Mouse (Mus musculus) CH12.LX (cell line): ENCODE results near the gene Nell1. TPM values are rescaled to one million over a fixed set of nuclear protein-coding genes. Genes with fewer than 3 reads are reported as not detected.

ENCODE experiments used
- DNase-seq: peaks from one replicate; pipeline ENCODE4 v3.0.0-alpha.2; 2013; ENCODE audit errors: extremely low read depth
- H3K27ac ChIP-seq: 2 replicates; pipeline ENCODE4 v1.5.1; 2012; ENCODE audit warnings: low read depth, mild to moderate bottlenecking, control low read depth, moderate library complexity; ENCODE audit not compliant: insufficient read depth
- H3K27me3 ChIP-seq: replicated peaks from 2 replicates; pipeline ENCODE3; 2012; ENCODE audit warnings: inconsistent platforms
- H3K36me3 ChIP-seq, 2 experiments: replicated peaks in 1 of 2; 2 replicates each; pipeline versions ENCODE3 to v1.6.1; 2012; ENCODE audit warnings: inconsistent platforms in 1 of 2, low read length in 1 of 2, mild to moderate bottlenecking in 1 of 2, mixed read lengths in 1 of 2, moderate library complexity in 1 of 2; ENCODE audit not compliant: control insufficient read depth in 1 of 2, insufficient read depth in 1 of 2
- H3K4me1 ChIP-seq, 2 experiments: 2 replicates each; pipeline ENCODE4 v1.6.1; 2012; ENCODE audit warnings: inconsistent platforms in 1 of 2, moderate library complexity in 1 of 2; ENCODE audit not compliant: insufficient read depth in 2 of 2, control insufficient read depth in 1 of 2
- H3K4me2 ChIP-seq: 2 replicates; pipeline ENCODE4 v1.6.1; 2012; ENCODE audit warnings: low read depth, mild to moderate bottlenecking, control low read depth; ENCODE audit not compliant: poor library complexity, insufficient read depth, severe bottlenecking
- H3K4me3 ChIP-seq, 3 experiments: fragments of 150-350 bp in 1 of 3; sonication (generic) in 1 of 3; replicated peaks in 1 of 3; 2 replicates each; pipeline versions ENCODE3 to v1.5.1; 2011 to 2012; ENCODE audit warnings: low read depth in 2 of 3, low read length in 2 of 3, mild to moderate bottlenecking in 2 of 3, moderate library complexity in 2 of 3, control low read depth in 1 of 3, improper control_type of control experiment in 1 of 3, inconsistent platforms in 1 of 3, mixed read lengths in 1 of 3; ENCODE audit not compliant: poor library complexity in 1 of 3
- H3K79me2 ChIP-seq: replicated peaks from 2 replicates; pipeline ENCODE4 v1.6.1; 2012; ENCODE audit warnings: mild to moderate bottlenecking, moderate library complexity; ENCODE audit not compliant: control insufficient read depth, poor library complexity, insufficient read depth, severe bottlenecking; ENCODE audit errors: extremely low read depth
- H3K9ac ChIP-seq: 2 replicates; pipeline ENCODE4 v1.6.1; 2012; ENCODE audit warnings: low read depth, mild to moderate bottlenecking, control low read depth, moderate library complexity; ENCODE audit not compliant: insufficient read depth
- H3K9me3 ChIP-seq: replicated peaks from 2 replicates; pipeline ENCODE3; 2012; ENCODE audit warnings: low read length, inconsistent platforms, mixed read lengths
- BHLHE40 ChIP-seq: IDR thresholded peaks from 2 replicates; pipeline ENCODE4 v1.6.1; 2011; ENCODE audit warnings: mild to moderate bottlenecking, low read depth, low read length, improper control_type of control experiment
- CTCF ChIP-seq, 2 experiments: IDR thresholded peaks in 1 of 2; conservative IDR thresholded peaks in 1 of 2; 2 replicates each; pipeline ENCODE4 v1.5.1; 2011 to 2012; ENCODE audit warnings: low read depth in 2 of 2, low read length in 2 of 2, improper control_type of control experiment in 1 of 2, inconsistent platforms in 1 of 2, mild to moderate bottlenecking in 1 of 2, moderate library complexity in 1 of 2
- E2F4 ChIP-seq: IDR thresholded peaks from 2 replicates; pipeline ENCODE4 v1.6.1; 2011; ENCODE audit warnings: low read depth, low read length, improper control_type of control experiment; ENCODE audit not compliant: insufficient replicate concordance
- HCFC1 ChIP-seq: IDR thresholded peaks from 2 replicates; pipeline ENCODE4 v1.6.1; 2012; ENCODE audit warnings: low read depth, mild to moderate bottlenecking, inconsistent platforms, low read length, improper control_type of control experiment
- JUN ChIP-seq: IDR thresholded peaks from 2 replicates; pipeline ENCODE4 v1.6.1; 2011; ENCODE audit warnings: low read depth, mild to moderate bottlenecking, low read length, improper control_type of control experiment, moderate library complexity; ENCODE audit not compliant: insufficient read depth
- JUND ChIP-seq: conservative IDR thresholded peaks from 2 replicates; pipeline ENCODE4 v1.6.1; 2011; ENCODE audit warnings: low read depth, low read length, improper control_type of control experiment
- KAT2A ChIP-seq: IDR thresholded peaks from 2 replicates; pipeline ENCODE4 v1.6.1; 2012; ENCODE audit warnings: low read length, improper control_type of control experiment, inconsistent platforms; ENCODE audit not compliant: insufficient replicate concordance
- MAFK ChIP-seq: IDR thresholded peaks from 2 replicates; pipeline ENCODE4 v1.6.1; 2011; ENCODE audit warnings: low read length, improper control_type of control experiment; ENCODE audit not compliant: insufficient replicate concordance
- MAX ChIP-seq: IDR thresholded peaks from 2 replicates; pipeline ENCODE4 v1.6.1; 2011; ENCODE audit warnings: low read length, improper control_type of control experiment
- MXI1 ChIP-seq: IDR thresholded peaks from 2 replicates; pipeline ENCODE4 v1.6.1; 2011; ENCODE audit warnings: mild to moderate bottlenecking, low read depth, low read length, improper control_type of control experiment
- MYC ChIP-seq: IDR thresholded peaks from 2 replicates; pipeline ENCODE4 v1.6.1; 2011; ENCODE audit warnings: low read depth, mild to moderate bottlenecking, improper control_type of control experiment, low read length
- POLR2A ChIP-seq: IDR thresholded peaks from 2 replicates; pipeline ENCODE4 v1.6.1; 2011; ENCODE audit warnings: low read depth, mild to moderate bottlenecking, improper control_type of control experiment, low read length
- RCOR1 ChIP-seq: conservative IDR thresholded peaks from 2 replicates; pipeline ENCODE4 v1.6.1; 2012; ENCODE audit warnings: low read depth, mild to moderate bottlenecking, inconsistent platforms, low read length, improper control_type of control experiment
- SIN3A ChIP-seq: IDR thresholded peaks from 2 replicates; pipeline ENCODE4 v1.6.1; 2012; ENCODE audit warnings: low read length, improper control_type of control experiment, inconsistent platforms
- SMC3 ChIP-seq: IDR thresholded peaks from 2 replicates; pipeline ENCODE4 v1.6.1; 2011; ENCODE audit warnings: low read depth, low read length, improper control_type of control experiment
- TBP ChIP-seq: conservative IDR thresholded peaks from 2 replicates; pipeline ENCODE4 v1.6.1; 2011; ENCODE audit warnings: low read depth, low read length, improper control_type of control experiment
- TCF12 ChIP-seq: IDR thresholded peaks from 2 replicates; pipeline ENCODE4 v1.6.1; 2014; ENCODE audit warnings: low read depth, mild to moderate bottlenecking, inconsistent platforms, low read length, improper control_type of control experiment
- UBTF ChIP-seq: IDR thresholded peaks from 2 replicates; pipeline ENCODE4 v1.6.1; 2012; ENCODE audit warnings: low read depth, mild to moderate bottlenecking, inconsistent platforms, low read length, improper control_type of control experiment, moderate library complexity
- USF1 ChIP-seq: IDR thresholded peaks from 2 replicates; pipeline ENCODE4 v1.6.1; 2014; ENCODE audit warnings: low read depth, mild to moderate bottlenecking, inconsistent platforms, low read length, improper control_type of control experiment
- USF2 ChIP-seq: conservative IDR thresholded peaks from 2 replicates; pipeline ENCODE4 v1.6.1; 2011; ENCODE audit warnings: low read depth, low read length, improper control_type of control experiment
- ZC3H11A ChIP-seq: IDR thresholded peaks from 2 replicates; pipeline ENCODE4 v1.6.1; 2012; ENCODE audit warnings: low read depth, mild to moderate bottlenecking, inconsistent platforms, low read length, improper control_type of control experiment
- ZKSCAN1 ChIP-seq: IDR thresholded peaks from 2 replicates; pipeline ENCODE4 v1.6.1; 2012; ENCODE audit warnings: low read depth, inconsistent platforms, low read length, improper control_type of control experiment, borderline replicate concordance
- ZMIZ1 ChIP-seq: IDR thresholded peaks from 2 replicates; pipeline ENCODE4 v1.6.1; 2012; ENCODE audit warnings: low read depth, mild to moderate bottlenecking, inconsistent platforms, low read length, improper control_type of control experiment
- dilution Hi-C: fragments of 300-500 bp; cut with MboI; formaldehyde crosslinking; loops from 2 replicates; pipeline ENCODE4 v1.14.3; 2020; ENCODE audit warnings: low sequenced_read_pairs; ENCODE audit not compliant: extremely low pct_unique_long_range_greater_than_20kb, extremely low pct_ligation_motif_present
- in situ Hi-C: fragments of 300-500 bp; cut with MboI; formaldehyde crosslinking; loops from 3 replicates; pipeline ENCODE4 v1.14.3; 2019; ENCODE audit warnings: low sequenced_read_pairs, low pct_ligation_motif_present, low pct_unique_long_range_greater_than_20kb, mixed read lengths
- polyA plus RNA-seq: library from polyadenylated mRNA; unstranded; fragments of >175 nt; gene quantifications from 2 replicates; pipeline ENCODE4 v1.2.1, GENCODE M21; 2012; ENCODE audit warnings: low read depth; ENCODE audit not compliant: insufficient read length
- total RNA-seq, 2 experiments: library from RNA; depleted of rRNA; stranded (reverse); fragments of 300-350 nt in 1 of 2; fragments of >200 nt in 1 of 2; gene quantifications; 2 replicates each; pipeline ENCODE4 v1.2.3; 2012 to 2014

The Nell1 gene
- total and polyA plus RNA-seq, 3 experiments, result not detected

- dilution Hi-C loops, result no loop called here
- H3K9me3 ChIP-seq, result peaks cover 41% of the 10 kb centered on the region
- in situ Hi-C loops, result no loop called here
- no peaks in the 10 kb centered on the region for H3K4me1 ChIP-seq
- H3K27ac ChIP-seq, result no peak overlapping the region
- no peak overlapping the region for H3K4me2 ChIP-seq
- H3K27me3 ChIP-seq, result no peaks in the 10 kb centered on the region
- no peaks in the 10 kb centered on the region for H3K36me3 ChIP-seq
- TF ChIP-seq MYC (no peak), ZKSCAN1 (no peak), USF1 (no peak), MAFK (no peak)
- H3K79me2 ChIP-seq, result no peaks in the 10 kb centered on the region
- no peak overlapping the region for H3K9ac ChIP-seq
- DNase-seq, result no peak
- no peak overlapping the region for H3K4me3 ChIP-seq
Observed at GRCm38 (mm10) chr7:50850271-50850670, 875.6 kb downstream of the Nell1 start.

- in situ Hi-C loops (no loop called here), dilution Hi-C loops (no loop called here)
- H3K9me3 ChIP-seq, result peaks cover 28% of the 10 kb centered on the region
- no peaks in the 10 kb centered on the region for H3K79me2 ChIP-seq
- H3K36me3 ChIP-seq, result no peaks in the 10 kb centered on the region
- TF ChIP-seq JUND (no peak), RCOR1 (no peak), SMC3 (no peak), MXI1 (no peak), KAT2A (no peak), ZC3H11A (no peak), MYC (no peak)
- H3K27ac ChIP-seq, result no peak overlapping the region
- no peak overlapping the region for H3K9ac ChIP-seq
- no peak for DNase-seq
- H3K4me2 ChIP-seq, result no peak overlapping the region
- no peak overlapping the region for H3K4me3 ChIP-seq
- no peaks in the 10 kb centered on the region for H3K4me1 ChIP-seq
- H3K27me3 ChIP-seq, result no peaks in the 10 kb centered on the region
Observed at GRCm38 (mm10) chr7:50870181-50870580, 895.5 kb downstream of the Nell1 start.

- DNase-seq, result no peak
- TF ChIP-seq UBTF (no peak), ZKSCAN1 (no peak), TBP (no peak), CTCF (conservative IDR thresholded peaks at IDR 0.05 in 1 of 2, IDR thresholded peaks at IDR 0.05 in 1 of 2; ENCODE audit: low read depth in 2 of 2, low read length in 2 of 2) (no peak), JUN (no peak), RCOR1 (no peak), HCFC1 (no peak), POLR2A (no peak), USF2 (no peak), KAT2A (no peak), TCF12 (no peak), BHLHE40 (no peak), MAX (no peak), SIN3A (no peak), ZMIZ1 (no peak), E2F4 (no peak)
- Histone ChIP-seq H3K9me3 (peaks cover 30% of the 10 kb centered on the region), H3K4me2 (no peak overlapping the region), H3K4me1 (no peaks in the 10 kb centered on the region), H3K27ac (no peak overlapping the region), H3K27me3 (no peaks in the 10 kb centered on the region), H3K4me3 (no peak overlapping the region), H3K9ac (no peak overlapping the region), H3K79me2 (no peaks in the 10 kb centered on the region), H3K36me3 (no peaks in the 10 kb centered on the region)
- dilution Hi-C loops (no loop called here), in situ Hi-C loops (no loop called here)
Observed at GRCm38 (mm10) chr7:50887625-50888024, 913.0 kb downstream of the Nell1 start.
